Mouse (Mus musculus) G1E (cell line): Measurements from ENCODE around the gene Churc1.

Experiments used
- CTCF ChIP-seq: IDR thresholded peaks from 2 replicates; pipeline ENCODE4 v1.5.1; 2012; ENCODE audit warnings: low read depth, low read length, inconsistent platforms, mixed read lengths
- GATA1 ChIP-seq: IDR thresholded peaks from 2 replicates; pipeline ENCODE4 v1.6.1; 2012; ENCODE audit warnings: borderline replicate concordance, low read length, inconsistent platforms, mixed read lengths
- POLR2AphosphoS5 ChIP-seq: IDR thresholded peaks from 2 replicates; pipeline ENCODE4 v1.6.1; 2012; ENCODE audit warnings: low read depth, low read length, inconsistent platforms; ENCODE audit not compliant: insufficient replicate concordance
- TAL1 ChIP-seq: conservative IDR thresholded peaks from 2 replicates; pipeline ENCODE4 v1.6.1; 2012; ENCODE audit warnings: low read depth, low read length, inconsistent platforms, mixed read lengths

DNA sequence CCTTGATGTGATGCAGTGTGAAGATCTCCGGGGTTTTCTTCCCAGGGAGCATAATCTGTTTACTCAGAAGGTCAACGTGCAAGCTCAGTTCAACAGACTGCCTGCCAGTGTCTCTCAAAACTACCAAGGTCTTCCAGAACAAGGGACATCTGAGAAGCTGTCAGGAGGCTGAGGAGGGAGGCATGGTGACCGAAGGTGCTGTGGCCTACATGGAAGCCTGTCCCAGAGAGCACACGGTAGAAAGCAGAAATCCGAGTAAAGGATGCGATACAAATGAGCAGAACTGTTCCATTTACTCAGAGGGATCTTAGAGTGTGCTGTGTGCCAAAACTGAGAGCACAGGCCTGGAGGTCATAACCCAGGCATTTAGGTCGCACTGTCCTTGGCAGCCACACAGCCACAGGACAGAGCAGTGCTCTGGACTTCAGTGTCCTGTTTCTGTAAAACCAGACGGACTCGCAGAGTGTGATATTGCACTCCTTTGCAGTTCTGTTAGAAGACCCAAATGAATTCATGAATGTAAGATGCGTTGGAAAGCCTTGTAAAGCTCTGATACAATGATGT is 18.8 kb downstream of the Churc1 start:
- TF ChIP-seq CTCF: no peak
- no peak for TF ChIP-seq TAL1
- TF ChIP-seq GATA1: no peak
- TF ChIP-seq POLR2AphosphoS5: no peak
